Mouse (Mus musculus) myocyte (in vitro differentiated cells): ENCODE data around the gene Mtrex. TPM values are rescaled to one million over a fixed set of nuclear protein-coding genes. Genes with fewer than 3 reads are reported as not detected.

ENCODE experiments used
- H3K27me3 ChIP-seq: one replicate; pipeline ENCODE4 v1.6.1; 2011; ENCODE audit not compliant: control insufficient read depth, insufficient read depth, insufficient read length
- H3K36me3 ChIP-seq: one replicate; pipeline ENCODE4 v1.6.1; 2011; ENCODE audit not compliant: control insufficient read depth, insufficient read depth
- H3K4me2 ChIP-seq: one replicate; pipeline ENCODE4 v1.6.1; 2011; ENCODE audit warnings: low read depth, control low read depth
- H3K4me3 ChIP-seq: one replicate; pipeline ENCODE4 v1.5.1; 2011; ENCODE audit warnings: mild to moderate bottlenecking, control low read depth, moderate library complexity
- H3K79me2 ChIP-seq: one replicate; pipeline ENCODE4 v1.6.1; 2011; ENCODE audit not compliant: control insufficient read depth, insufficient read depth
- H3ac ChIP-seq: one replicate; pipeline ENCODE4 v1.6.1; 2011; ENCODE audit not compliant: control insufficient read depth, insufficient read length
- CEBPB ChIP-seq: IDR thresholded peaks from 2 replicates; pipeline ENCODE4 v1.6.1; 2011; ENCODE audit warnings: mild to moderate bottlenecking, moderate library complexity; ENCODE audit not compliant: poor library complexity, insufficient read depth, severe bottlenecking
- E2F4 ChIP-seq: IDR thresholded peaks from one replicate; pipeline ENCODE4 v1.6.1; 2011; ENCODE audit warnings: mild to moderate bottlenecking, control low read depth, moderate library complexity; ENCODE audit not compliant: insufficient read depth
- MAX ChIP-seq: IDR thresholded peaks from one replicate; pipeline ENCODE4 v1.6.1; 2011; ENCODE audit warnings: low read depth, mild to moderate bottlenecking, control low read depth
- MYOD1 ChIP-seq, 3 experiments: IDR thresholded peaks; one replicate each; pipeline ENCODE4 v1.6.1; 2011; ENCODE audit warnings: control low read depth in 2 of 3, low read depth in 2 of 3, mild to moderate bottlenecking in 2 of 3, moderate library complexity in 1 of 3; ENCODE audit not compliant: insufficient read length in 2 of 3, control insufficient read depth in 1 of 3
- MYOG ChIP-seq, 3 experiments: IDR thresholded peaks; one replicate each; pipeline ENCODE4 v1.6.1; 2011; ENCODE audit warnings: control low read depth in 2 of 3, low read depth in 2 of 3, mild to moderate bottlenecking in 2 of 3; ENCODE audit not compliant: insufficient read length in 2 of 3, control insufficient read depth in 1 of 3, insufficient read depth in 1 of 3
- POLR2A ChIP-seq: IDR thresholded peaks from one replicate; pipeline ENCODE4 v1.6.1; 2011; ENCODE audit warnings: low read depth, mild to moderate bottlenecking, control low read depth, moderate library complexity; ENCODE audit not compliant: insufficient read length
- POLR2AphosphoS2 ChIP-seq: IDR thresholded peaks from one replicate; pipeline ENCODE4 v1.6.1; 2011; ENCODE audit warnings: low read depth, control low read depth; ENCODE audit not compliant: insufficient read length
- REST ChIP-seq: IDR thresholded peaks from one replicate; pipeline ENCODE4 v1.6.1; 2011; ENCODE audit warnings: mild to moderate bottlenecking, control low read depth, moderate library complexity; ENCODE audit not compliant: insufficient read depth, insufficient read length
- SRF ChIP-seq: IDR thresholded peaks from one replicate; pipeline ENCODE4 v1.6.1; 2011; ENCODE audit warnings: low read depth; ENCODE audit not compliant: control insufficient read depth, insufficient read length
- TCF12 ChIP-seq: IDR thresholded peaks from one replicate; pipeline ENCODE4 v1.6.1; 2011; ENCODE audit warnings: mild to moderate bottlenecking, control low read depth; ENCODE audit not compliant: poor library complexity, insufficient read depth, severe bottlenecking
- TCF3 ChIP-seq: IDR thresholded peaks from one replicate; pipeline ENCODE4 v1.6.1; 2011; ENCODE audit warnings: low read depth, control low read depth; ENCODE audit not compliant: insufficient read length
- USF1 ChIP-seq: IDR thresholded peaks from one replicate; pipeline ENCODE4 v1.6.1; 2011; ENCODE audit warnings: low read depth, mild to moderate bottlenecking, control low read depth, moderate library complexity
- polyA plus RNA-seq: library from polyadenylated mRNA; unstranded; fragments of >200 nt; fragmentation: generic; extraction: Trizol; gene quantifications from one replicate; pipeline ENCODE4 v1.2.1, GENCODE M21; 2012; ENCODE audit warnings: missing spikeins

The Mtrex gene
- polyA plus RNA-seq, 1 experiment, result 12.6 TPM

DNA sequence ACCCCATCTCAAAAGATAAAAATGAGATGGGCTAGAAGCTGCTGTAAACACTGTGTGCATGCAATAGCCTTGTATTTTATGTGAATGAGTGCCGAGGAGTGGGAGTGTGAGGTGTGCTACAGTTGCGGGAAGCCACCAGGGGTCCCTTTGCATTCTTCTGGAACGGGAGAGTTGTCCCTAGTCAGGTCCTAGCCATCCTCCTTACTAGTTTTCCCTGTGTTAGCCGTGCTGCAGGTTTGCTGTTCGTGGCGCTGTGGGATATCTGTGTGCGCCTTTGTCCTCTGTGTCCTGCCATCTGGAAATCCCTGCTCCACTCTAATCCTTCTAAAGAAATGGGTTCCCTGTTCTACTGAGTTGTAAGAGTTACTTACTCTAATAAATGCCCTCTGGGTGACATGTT lies 69.3 kb downstream of the Mtrex start:
- Histone ChIP-seq H3K4me2 (no peak overlapping the region), H3K27me3 (no peaks in the 10 kb centered on the region), H3ac (no peak overlapping the region), H3K36me3 (peaks cover 24% of the 10 kb centered on the region), H3K4me3 (no peak overlapping the region), H3K79me2 (no peaks in the 10 kb centered on the region)
- TF ChIP-seq MYOG (IDR thresholded peaks at IDR 0.05; ENCODE audit: control insufficient read depth in 1 of 3, insufficient read depth in 1 of 3, insufficient read length in 2 of 3, low read depth in 2 of 3) (no peak), POLR2AphosphoS2 (no peak), SRF (no peak), POLR2A (no peak), TCF3 (no peak), USF1 (no peak), CEBPB (no peak), E2F4 (no peak), TCF12 (no peak)

DNA sequence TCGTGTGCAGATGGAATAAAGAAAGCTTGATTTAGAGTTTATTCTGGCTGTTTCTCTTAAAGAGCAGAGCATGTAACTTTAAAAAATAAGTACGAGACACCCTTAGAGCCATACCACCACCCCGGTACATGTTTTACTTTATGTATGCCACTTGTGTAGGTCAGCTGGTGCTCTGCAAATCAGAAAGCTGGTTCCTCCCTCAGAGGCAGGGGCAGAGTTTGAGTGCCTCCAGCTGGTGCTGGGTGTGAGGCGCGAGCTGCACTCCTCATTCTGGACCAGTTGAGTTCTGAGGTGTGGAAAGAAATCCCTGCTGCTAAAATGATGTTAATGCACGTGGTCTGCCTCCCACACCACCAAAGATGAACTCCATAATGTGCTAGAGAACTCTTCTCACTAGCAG lies 72.8 kb downstream of the Mtrex start:
- TF ChIP-seq E2F4, result no peak
- TF ChIP-seq TCF12, result no peak
- TF ChIP-seq POLR2AphosphoS2, result no peak
- TF ChIP-seq TCF3, result no peak
- no peak for TF ChIP-seq CEBPB

DNA sequence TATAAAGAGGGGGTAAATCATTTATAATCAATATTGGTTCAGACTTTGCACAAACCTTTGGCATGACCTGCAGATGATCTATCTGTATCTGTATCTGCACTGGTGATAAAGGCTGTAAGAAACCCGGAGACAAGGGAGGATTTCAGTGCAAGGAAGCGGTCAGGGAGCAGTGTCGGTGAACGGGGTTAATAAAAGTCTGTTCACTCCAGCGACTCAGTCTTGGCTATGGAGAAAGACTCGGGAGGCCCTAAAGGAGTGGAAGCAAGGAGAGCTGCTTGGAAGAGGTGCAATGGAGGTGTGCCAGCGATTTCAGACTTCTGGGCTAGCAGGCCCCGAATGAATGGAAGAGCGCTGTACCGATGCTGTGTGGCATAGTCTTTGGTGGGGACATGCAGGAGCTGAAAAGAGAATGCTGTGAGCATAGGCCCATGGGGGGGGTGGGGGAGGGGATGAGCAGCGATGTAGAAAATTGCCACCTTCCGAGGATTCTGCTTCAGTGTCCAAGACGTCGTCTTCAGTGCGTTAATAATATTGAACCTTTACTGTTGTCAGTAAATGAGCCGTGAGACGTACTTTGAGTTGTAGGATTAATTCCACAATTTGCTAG lies 73.4 kb downstream of the Mtrex start:
- no peak overlapping the region for H3K4me3 ChIP-seq
- H3K4me2 ChIP-seq, result no peak overlapping the region
- H3K27me3 ChIP-seq, result no peaks in the 10 kb centered on the region
- no peak overlapping the region for H3ac ChIP-seq
- peaks cover 5% of the 10 kb centered on the region for H3K36me3 ChIP-seq
- TF ChIP-seq POLR2A (no peak), CEBPB (no peak), TCF3 (no peak), USF1 (no peak), MYOG (IDR thresholded peaks at IDR 0.05; ENCODE audit: control insufficient read depth in 1 of 3, insufficient read depth in 1 of 3, insufficient read length in 2 of 3, low read depth in 2 of 3) (no peak), E2F4 (no peak), TCF12 (no peak), SRF (no peak), REST (no peak), MAX (no peak), POLR2AphosphoS2 (no peak), MYOD1 (IDR thresholded peaks at IDR 0.05; ENCODE audit: control insufficient read depth in 1 of 3, insufficient read length in 2 of 3, low read depth in 2 of 3) (no peak)
- peaks cover 4% of the 10 kb centered on the region for H3K79me2 ChIP-seq

More for the DNA sequence above, 72.8 kb downstream of the Mtrex start:
- peaks cover 11% of the 10 kb centered on the region for H3K36me3 ChIP-seq
- H3K27me3 ChIP-seq, result no peaks in the 10 kb centered on the region
- no peak overlapping the region for H3ac ChIP-seq
- H3K4me2 ChIP-seq, result no peak overlapping the region
- peaks cover under 1% of the 10 kb centered on the region for H3K79me2 ChIP-seq
- H3K4me3 ChIP-seq, result no peak overlapping the region

DNA sequence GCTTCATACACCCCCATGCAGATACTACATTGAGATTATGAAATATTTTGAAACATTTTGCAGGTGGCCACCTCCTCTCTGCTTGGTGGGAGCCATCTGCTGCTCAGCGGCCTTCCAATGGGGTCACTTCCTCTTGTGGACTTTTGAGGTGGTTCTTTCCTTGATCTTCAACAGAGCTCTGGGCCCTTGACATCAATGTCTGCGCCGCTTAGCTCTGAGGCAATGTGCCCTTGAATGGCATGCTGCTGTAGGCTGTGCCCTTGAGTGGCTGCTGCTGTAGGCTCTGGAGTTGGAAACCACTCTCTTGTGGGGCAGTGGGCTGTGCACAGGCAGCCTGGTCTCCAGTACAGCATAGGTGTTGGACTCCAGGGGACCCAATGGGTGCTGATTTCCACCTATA lies 81.3 kb downstream of the Mtrex start:
- Histone ChIP-seq H3K4me2 (no peak overlapping the region), H3K27me3 (no peaks in the 10 kb centered on the region), H3K36me3 (peaks cover 14% of the 10 kb centered on the region), H3K4me3 (no peak overlapping the region), H3ac (no peak overlapping the region), H3K79me2 (peaks cover 4% of the 10 kb centered on the region)
- no peak for TF ChIP-seq MAX
- TF ChIP-seq REST, result no peak
- no peak for TF ChIP-seq CEBPB
- no peak for TF ChIP-seq POLR2A
- no peak for TF ChIP-seq MYOG (IDR thresholded peaks at IDR 0.05; ENCODE audit: control insufficient read depth in 1 of 3, insufficient read depth in 1 of 3, insufficient read length in 2 of 3, low read depth in 2 of 3)
- no peak for TF ChIP-seq E2F4
- no peak for TF ChIP-seq MYOD1 (IDR thresholded peaks at IDR 0.05; ENCODE audit: control insufficient read depth in 1 of 3, insufficient read length in 2 of 3, low read depth in 2 of 3)
- no peak for TF ChIP-seq TCF12
- TF ChIP-seq TCF3, result no peak
- no peak for TF ChIP-seq USF1
- TF ChIP-seq POLR2AphosphoS2, result no peak
- TF ChIP-seq SRF, result no peak

DNA sequence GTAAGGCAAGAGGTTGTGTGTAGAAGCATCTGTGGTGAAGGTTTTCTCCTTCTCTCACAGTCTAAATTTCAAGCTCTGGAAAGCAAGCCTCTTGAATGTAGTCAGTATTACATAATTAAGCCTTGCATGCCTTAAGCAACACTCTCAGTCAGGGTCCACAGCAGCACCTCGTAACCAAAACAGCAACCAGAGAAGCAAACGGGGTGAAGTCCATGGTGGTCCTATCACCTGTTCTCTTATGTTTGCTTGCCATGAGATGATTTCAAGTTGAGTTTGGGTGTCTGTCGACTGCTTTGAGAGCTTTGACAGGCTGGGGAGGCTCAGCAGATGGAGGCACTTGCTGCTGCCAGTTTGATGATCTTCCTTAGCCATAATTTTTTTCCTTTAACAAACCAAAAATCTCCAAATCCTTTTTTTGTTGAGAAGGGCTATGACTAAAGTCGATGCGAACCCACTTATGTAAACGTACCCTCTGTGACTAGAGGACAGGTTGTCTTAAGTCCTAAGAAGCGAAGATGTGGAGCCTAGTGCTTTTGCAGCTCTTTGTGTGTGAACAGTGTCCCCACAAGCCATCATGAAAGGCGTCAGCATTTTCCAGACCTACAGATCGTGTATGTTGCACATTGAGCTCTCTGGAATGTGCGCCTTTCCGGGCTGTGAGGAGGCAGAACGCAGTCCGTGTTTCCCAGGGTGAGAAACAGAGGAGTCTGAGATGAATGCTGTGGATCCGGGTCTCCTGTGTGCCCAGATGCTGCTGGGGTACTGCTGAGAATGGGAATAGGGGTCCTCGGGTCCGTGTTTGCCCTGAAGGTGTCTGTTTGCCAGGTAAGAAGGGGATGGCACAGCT lies 86.7 kb downstream of the Mtrex start:
- no peak overlapping the region for H3K4me3 ChIP-seq

More for the DNA sequence above, 86.7 kb downstream of the Mtrex start:
- no peak overlapping the region for H3ac ChIP-seq
- no peaks in the 10 kb centered on the region for H3K27me3 ChIP-seq
- H3K4me2 ChIP-seq, result no peak overlapping the region
- peaks cover 5% of the 10 kb centered on the region for H3K79me2 ChIP-seq
- H3K36me3 ChIP-seq, result peaks cover 18% of the 10 kb centered on the region
- TF ChIP-seq MYOD1 (IDR thresholded peaks at IDR 0.05; ENCODE audit: control insufficient read depth in 1 of 3, insufficient read length in 2 of 3, low read depth in 2 of 3) (no peak), REST (no peak), USF1 (no peak), POLR2AphosphoS2 (no peak), E2F4 (no peak), MAX (no peak), MYOG (IDR thresholded peaks at IDR 0.05; ENCODE audit: control insufficient read depth in 1 of 3, insufficient read depth in 1 of 3, insufficient read length in 2 of 3, low read depth in 2 of 3) (no peak)
